Mouse (Mus musculus): ENCODE data around the gene Kazn. TPM values are rescaled to one million over a fixed set of nuclear protein-coding genes. Genes with fewer than 3 reads are reported as not detected.

Kazn gene
- polyA plus RNA-seq, 1 experiment, result 2.7 TPM

- Histone ChIP-seq H3K27me3 (replicated peaks) (peaks cover 6% of the 10 kb centered on the region), H3K36me3 (replicated peaks; ENCODE audit: low read length) (no peaks in the 10 kb centered on the region), H3K4me1 (no peaks in the 10 kb centered on the region), H3K9me3 (peaks cover 36% of the 10 kb centered on the region), H3K4me3 (replicated peaks) (no peak overlapping the region)
- TF ChIP-seq GATA1 (IDR thresholded peaks at IDR 0.05; ENCODE audit: borderline replicate concordance, low read length) (no peak), FLI1 (IDR thresholded peaks at IDR 0.05; ENCODE audit: low read length) (no peak)
These were observed 79.2 kb downstream of the Kazn start for GRCm38 (mm10) chr4:142160041-142160440.

- H3K9me3 ChIP-seq, result peaks cover 19% of the 10 kb centered on the region
- peaks cover 6% of the 10 kb centered on the region for H3K4me1 ChIP-seq
- H3K36me3 ChIP-seq (replicated peaks; ENCODE audit: low read length), result no peaks in the 10 kb centered on the region
- H3K27me3 ChIP-seq (replicated peaks), result peaks cover 7% of the 10 kb centered on the region
- H3K4me3 ChIP-seq (replicated peaks), result no peak overlapping the region
- TF ChIP-seq GATA1 (IDR thresholded peaks at IDR 0.05; ENCODE audit: borderline replicate concordance, low read length) (no peak), FLI1 (IDR thresholded peaks at IDR 0.05; ENCODE audit: low read length) (no peak)
These were observed 82.7 kb downstream of the Kazn start for GRCm38 (mm10) chr4:142156506-142156905.

GRCm38 (mm10) chr4:142154246-142154645, 85.0 kb downstream of the Kazn start:
- peaks cover 8% of the 10 kb centered on the region for H3K27me3 ChIP-seq (replicated peaks)
- TF ChIP-seq GATA1 (IDR thresholded peaks at IDR 0.05; ENCODE audit: borderline replicate concordance, low read length) (no peak), FLI1 (IDR thresholded peaks at IDR 0.05; ENCODE audit: low read length) (no peak)
- H3K36me3 ChIP-seq (replicated peaks; ENCODE audit: low read length), result no peaks in the 10 kb centered on the region
- no peak overlapping the region for H3K4me3 ChIP-seq (replicated peaks)
- H3K9me3 ChIP-seq, result peaks cover 7% of the 10 kb centered on the region; the same call in 1 of the 2 replicates
- peaks cover 6% of the 10 kb centered on the region for H3K4me1 ChIP-seq

- Histone ChIP-seq H3K4me1 (peaks cover 6% of the 10 kb centered on the region), H3K4me3 (replicated peaks) (no peak overlapping the region), H3K27me3 (replicated peaks) (peaks cover 8% of the 10 kb centered on the region), H3K36me3 (replicated peaks; ENCODE audit: low read length) (no peaks in the 10 kb centered on the region), H3K9me3 (no peaks in the 10 kb centered on the region; the same call in 1 of the 2 replicates)
- TF ChIP-seq GATA1 (IDR thresholded peaks at IDR 0.05; ENCODE audit: borderline replicate concordance, low read length) (no peak), FLI1 (IDR thresholded peaks at IDR 0.05; ENCODE audit: low read length) (no peak)
These were observed 85.7 kb downstream of the Kazn start for GRCm38 (mm10) chr4:142153526-142153925.

- Histone ChIP-seq H3K27me3 (replicated peaks) (peaks cover 8% of the 10 kb centered on the region), H3K9me3 (peaks cover 4% of the 10 kb centered on the region; the same call in 1 of the 2 replicates), H3K4me3 (replicated peaks) (no peak overlapping the region), H3K36me3 (replicated peaks; ENCODE audit: low read length) (no peaks in the 10 kb centered on the region), H3K4me1 (peaks cover 6% of the 10 kb centered on the region)
- no peak for TF ChIP-seq GATA1 (IDR thresholded peaks at IDR 0.05; ENCODE audit: borderline replicate concordance, low read length)
- TF ChIP-seq FLI1 (IDR thresholded peaks at IDR 0.05; ENCODE audit: low read length), result no peak
These were observed 86.3 kb downstream of the Kazn start for GRCm38 (mm10) chr4:142152733-142153422.

- Histone ChIP-seq H3K4me1 (peaks cover 6% of the 10 kb centered on the region), H3K9me3 (peaks cover 16% of the 10 kb centered on the region; the same call in 1 of the 2 replicates), H3K4me3 (replicated peaks) (no peak overlapping the region), H3K36me3 (replicated peaks; ENCODE audit: low read length) (no peaks in the 10 kb centered on the region), H3K27me3 (replicated peaks) (peaks cover 8% of the 10 kb centered on the region)
- TF ChIP-seq FLI1 (IDR thresholded peaks at IDR 0.05; ENCODE audit: low read length) (no peak), GATA1 (IDR thresholded peaks at IDR 0.05; ENCODE audit: borderline replicate concordance, low read length) (no peak)
These were observed 89.1 kb downstream of the Kazn start for GRCm38 (mm10) chr4:142150086-142150485.

- Histone ChIP-seq H3K36me3 (replicated peaks; ENCODE audit: low read length) (no peaks in the 10 kb centered on the region), H3K4me1 (peaks cover 6% of the 10 kb centered on the region), H3K4me3 (replicated peaks) (no peak overlapping the region), H3K27me3 (replicated peaks) (peaks cover 13% of the 10 kb centered on the region), H3K9me3 (peaks cover 16% of the 10 kb centered on the region; the same call in 1 of the 2 replicates)
- TF ChIP-seq FLI1 (IDR thresholded peaks at IDR 0.05; ENCODE audit: low read length) (no peak), GATA1 (IDR thresholded peaks at IDR 0.05; ENCODE audit: borderline replicate concordance, low read length) (no peak)
These were observed 90.0 kb downstream of the Kazn start for GRCm38 (mm10) chr4:142149202-142149601.

- TF ChIP-seq GATA1 (IDR thresholded peaks at IDR 0.05; ENCODE audit: borderline replicate concordance, low read length) (no peak), FLI1 (IDR thresholded peaks at IDR 0.05; ENCODE audit: low read length) (no peak)
- H3K9me3 ChIP-seq, result peaks cover 16% of the 10 kb centered on the region; the same call in 1 of the 2 replicates
- no peaks in the 10 kb centered on the region for H3K36me3 ChIP-seq (replicated peaks; ENCODE audit: low read length)
- H3K4me3 ChIP-seq (replicated peaks), result no peak overlapping the region
- no peaks in the 10 kb centered on the region for H3K4me1 ChIP-seq
- H3K27me3 ChIP-seq (replicated peaks), result peaks cover 20% of the 10 kb centered on the region
These were observed 91.5 kb downstream of the Kazn start for GRCm38 (mm10) chr4:142147671-142148070.

GRCm38 (mm10) chr4:142144096-142144495, 95.1 kb downstream of the Kazn start:
- peaks cover 16% of the 10 kb centered on the region; the same call in 1 of the 2 replicates for H3K9me3 ChIP-seq
- H3K36me3 ChIP-seq (replicated peaks; ENCODE audit: low read length), result no peaks in the 10 kb centered on the region
- H3K27me3 ChIP-seq (replicated peaks), result peaks cover 22% of the 10 kb centered on the region
- TF ChIP-seq FLI1 (IDR thresholded peaks at IDR 0.05; ENCODE audit: low read length) (no peak), GATA1 (IDR thresholded peaks at IDR 0.05; ENCODE audit: borderline replicate concordance, low read length) (no peak)
- H3K4me3 ChIP-seq (replicated peaks), result no peak overlapping the region
- H3K4me1 ChIP-seq, result peaks cover 8% of the 10 kb centered on the region

GRCm38 (mm10) chr4:142143290-142143689, 95.9 kb downstream of the Kazn start:
- no peak for TF ChIP-seq FLI1 (IDR thresholded peaks at IDR 0.05; ENCODE audit: low read length)
- Histone ChIP-seq H3K27me3 (replicated peaks) (peaks cover 25% of the 10 kb centered on the region), H3K4me3 (replicated peaks) (no peak overlapping the region), H3K36me3 (replicated peaks; ENCODE audit: low read length) (no peaks in the 10 kb centered on the region), H3K9me3 (peaks cover 16% of the 10 kb centered on the region; the same call in 1 of the 2 replicates), H3K4me1 (peaks cover 13% of the 10 kb centered on the region)

Data from megakaryocyte, embryonic 14.5 days (primary cell).